Mouse (Mus musculus) B cell, adult 2 months (primary cell): ENCODE results near the gene Enpep.

ENCODE experiments used
- DNase-seq, 2 experiments: peaks; one replicate each; pipeline ENCODE4 v3.0.0; 2022

The Enpep gene

GRCm38 (mm10) chr3:129311951-129312350 is 20.6 kb downstream of the Enpep start:
- DNase-seq = no peak

GRCm38 (mm10) chr3:129309926-129310325 is 22.6 kb downstream of the Enpep start:
- DNase-seq = no peak

- DNase-seq = no peak
Observed at GRCm38 (mm10) chr3:129308876-129309275, 23.6 kb downstream of the Enpep start.

GRCm38 (mm10) chr3:129308102-129308752 is 24.3 kb downstream of the Enpep start:
- DNase-seq = peak; percentile 5 to 15

- peak; percentile 50 to 51 for DNase-seq
Observed at GRCm38 (mm10) chr3:129303941-129304340, 28.6 kb downstream of the Enpep start.

- DNase-seq = peak; percentile 32 to 33
Observed at GRCm38 (mm10) chr3:129299874-129300273, 32.6 kb downstream of the Enpep start.

- DNase-seq = no peak
Observed at GRCm38 (mm10) chr3:129298606-129299005, 33.9 kb downstream of the Enpep start.

GRCm38 (mm10) chr3:129296994-129297393 is 35.5 kb downstream of the Enpep start:
- no peak for DNase-seq

GRCm38 (mm10) chr3:129295883-129296282 is 36.6 kb downstream of the Enpep start:
- DNase-seq = no peak

GRCm38 (mm10) chr3:129289536-129289935 is 43.0 kb downstream of the Enpep start:
- DNase-seq = no peak

- no peak for DNase-seq
Observed at GRCm38 (mm10) chr3:129287140-129287539, 45.4 kb downstream of the Enpep start.

GRCm38 (mm10) chr3:129286426-129286825 is 46.1 kb downstream of the Enpep start:
- no peak for DNase-seq

GRCm38 (mm10) chr3:129284326-129284725 is 48.2 kb downstream of the Enpep start:
- DNase-seq = no peak

- DNase-seq = no peak
Observed at GRCm38 (mm10) chr3:129279441-129279840, 53.1 kb downstream of the Enpep start.

GRCm38 (mm10) chr3:129273156-129273831 is 59.2 kb downstream of the Enpep start:
- DNase-seq = no peak

- peak; percentile 50 to 56 for DNase-seq
Observed at GRCm38 (mm10) chr3:129270044-129270443, 62.5 kb downstream of the Enpep start.

- DNase-seq = no peak
Observed at GRCm38 (mm10) chr3:129268886-129269683, 63.4 kb downstream of the Enpep start.

- DNase-seq = no peak
Observed at GRCm38 (mm10) chr3:129258497-129258896, 74.0 kb downstream of the Enpep start.

- no peak for DNase-seq
Observed at GRCm38 (mm10) chr3:129256766-129257165, 75.8 kb downstream of the Enpep start.

- no peak for DNase-seq
Observed at GRCm38 (mm10) chr3:129256283-129256682, 76.2 kb downstream of the Enpep start.

GRCm38 (mm10) chr3:129254246-129254645 is 78.3 kb downstream of the Enpep start:
- no peak for DNase-seq

GRCm38 (mm10) chr3:129250997-129251396 is 81.5 kb downstream of the Enpep start:
- DNase-seq = no peak

- no peak for DNase-seq
Observed at GRCm38 (mm10) chr3:129238664-129239258, 93.8 kb downstream of the Enpep start.
